Mouse (Mus musculus): ENCODE results near the gene Tph2. TPM values are rescaled to one million over a fixed set of nuclear protein-coding genes. Genes with fewer than 3 reads are reported as not detected.

The Tph2 gene
- total RNA-seq, 2 experiments from 2014 or later = not detected

Other genes starting within 250 kb of the Tph2 start
- 10 to 100 TPM; 57.6 to 61.4 TPM for gene Tbc1d15, start 66.4 kb upstream of the Tph2 start, total RNA-seq (2021)
- gene Rab21, start 130.6 kb upstream of the Tph2 start, total RNA-seq (2021) = 10 to 100 TPM; 74.1 to 80.5 TPM
- gene Tmem19, start 177.5 kb upstream of the Tph2 start, total RNA-seq (2021) = 10 to 100 TPM; 11.6 to 15.5 TPM
- gene Thap2, start 199.4 kb upstream of the Tph2 start, total RNA-seq (2021) = 1 to 10 TPM; 6.0 to 8.2 TPM
- gene Zfc3h1, start 199.9 kb upstream of the Tph2 start, total RNA-seq (2021) = 10 to 100 TPM; 11.5 to 15.3 TPM

Data from heart, postnatal 36 days (tissue).